Mouse (Mus musculus) hindbrain, embryonic 14.5 days (tissue): Measurements from ENCODE around the gene L1cam. TPM values are rescaled to one million over a fixed set of nuclear protein-coding genes. Genes with fewer than 3 reads are reported as not detected.

Experiments
- ATAC-seq: fragments of 200-750 bp; cut with Nextera tagmentation; 2 replicates; pipeline ENCODE4 v1.8.0; 2017; ENCODE audit warnings: moderate number of reproducible peaks, mild to moderate bottlenecking, moderate TSS enrichment, moderate library complexity; ENCODE audit not compliant: low FRiP score
- DNase-seq: peaks from one replicate; pipeline ENCODE4 v3.0.0-alpha.2; 2015; ENCODE audit warnings: low spot score
- H3K27ac ChIP-seq: fragments of 300-500 bp; sonication (generic); 2 replicates; pipeline ENCODE4 v1.5.1; 2014; ENCODE audit warnings: mild to moderate bottlenecking, moderate library complexity
- H3K27me3 ChIP-seq: fragments of 300-500 bp; sonication (generic); 2 replicates; pipeline ENCODE4 v1.6.1; 2014; ENCODE audit warnings: mild to moderate bottlenecking, low read length, mixed read lengths; ENCODE audit not compliant: control insufficient read depth, insufficient read depth
- H3K36me3 ChIP-seq: fragments of 300-500 bp; sonication (generic); replicated peaks from 2 replicates; pipeline ENCODE4 v1.6.1; 2014; ENCODE audit not compliant: control insufficient read depth, insufficient read depth
- H3K4me1 ChIP-seq: fragments of 300-500 bp; sonication (generic); replicated peaks from 2 replicates; pipeline ENCODE4 v1.6.1; 2014; ENCODE audit warnings: antibody characterized with exemption, low read length, mixed read lengths; ENCODE audit not compliant: control insufficient read depth, insufficient read depth
- H3K4me2 ChIP-seq: fragments of 300-500 bp; sonication (generic); replicated peaks from 2 replicates; pipeline ENCODE4 v1.6.1; 2014; ENCODE audit warnings: mild to moderate bottlenecking, moderate library complexity
- H3K4me3 ChIP-seq: fragments of 300-500 bp; sonication (generic); replicated peaks from 2 replicates; pipeline ENCODE4 v1.5.1; 2014; ENCODE audit warnings: mild to moderate bottlenecking, low read length
- H3K9ac ChIP-seq: fragments of 300-500 bp; sonication (generic); 2 replicates; pipeline ENCODE4 v1.6.1; 2014
- H3K9me3 ChIP-seq: fragments of 300-500 bp; sonication (generic); 2 replicates; pipeline ENCODE4 v1.6.1; 2016; ENCODE audit warnings: low read length; ENCODE audit not compliant: control insufficient read depth
- WGBS: fragments of 180-500 bp; shearing (Covaris S2); extraction: QIAGEN DNeasy Blood & Tissue Kit; methylation state at CpG from one replicate; pipeline ENCODE4 v1.1.7; 2014; 5-methylcytosine and 5-hydroxymethylcytosine counted together
- polyA plus RNA-seq: library from polyadenylated mRNA; unstranded; fragments of >200 nt; fragmentation: Nextera tagmentation; extraction: Ambion mirVana; gene quantifications from 2 replicates; pipeline ENCODE4 v1.2.1, GENCODE M21; 2014

The L1cam gene
- polyA plus RNA-seq: 135 and 147 TPM in 2 replicates

- WGBS: 28% methylated on average over 2 of the region's 2 CpGs
- H3K4me1 ChIP-seq: no peaks in the 10 kb centered on the region
- no peaks in the 10 kb centered on the region for H3K36me3 ChIP-seq
- no peaks in the 10 kb centered on the region for H3K9me3 ChIP-seq
- no peak within 1 kb of the TSS for H3K27ac ChIP-seq
- DNase-seq (peak; percentile 45), ATAC-seq (no peak)
- no peak within 1 kb of the TSS for H3K4me2 ChIP-seq
- no peak within 1 kb of the TSS for H3K4me3 ChIP-seq
- no peak within 1 kb of the TSS for H3K9ac ChIP-seq
- H3K27me3 ChIP-seq: no peaks in the 10 kb centered on the region
These were observed at the start of gene L1cam for GRCm38 (mm10) chrX:73895719-73896118. L1cam (minus strand) TSS chrX:73896105.

- peaks cover 60% of the 10 kb centered on the region for H3K36me3 ChIP-seq
These were observed 46.4 kb upstream of the L1cam start for GRCm38 (mm10) chrX:73942294-73942693.

GRCm38 (mm10) chrX:73941860-73942259, 46.0 kb upstream of the L1cam start:
- no peaks in the 10 kb centered on the region for H3K27me3 ChIP-seq
- H3K9ac ChIP-seq: no peak overlapping the region
- 95% methylated on average over 2 of the region's 2 CpGs for WGBS
- no peaks in the 10 kb centered on the region for H3K9me3 ChIP-seq
- no peaks in the 10 kb centered on the region for H3K4me1 ChIP-seq
- no peak overlapping the region for H3K4me2 ChIP-seq
- H3K4me3 ChIP-seq: no peak overlapping the region
- DNase-seq (no peak), ATAC-seq (no peak)
- no peak overlapping the region for H3K27ac ChIP-seq
- H3K36me3 ChIP-seq: peaks cover 56% of the 10 kb centered on the region

More at GRCm38 (mm10) chrX:73942294-73942693, 46.4 kb upstream of the L1cam start:
- Histone ChIP-seq H3K4me3 (no peak overlapping the region), H3K9ac (no peak overlapping the region), H3K27me3 (no peaks in the 10 kb centered on the region), H3K4me2 (no peak overlapping the region), H3K27ac (no peak overlapping the region), H3K9me3 (no peaks in the 10 kb centered on the region), H3K4me1 (no peaks in the 10 kb centered on the region)
- WGBS: 93% methylated on average over 2 of the region's 2 CpGs
- no peak for ATAC-seq
- no peak for DNase-seq

GRCm38 (mm10) chrX:73931871-73932270, 36.0 kb upstream of the L1cam start:
- DNase-seq (no peak), ATAC-seq (no peak)
- Histone ChIP-seq H3K4me1 (no peaks in the 10 kb centered on the region), H3K4me3 (no peak overlapping the region), H3K36me3 (no peaks in the 10 kb centered on the region), H3K9me3 (no peaks in the 10 kb centered on the region), H3K27me3 (no peaks in the 10 kb centered on the region), H3K27ac (no peak overlapping the region), H3K4me2 (no peak overlapping the region), H3K9ac (no peak overlapping the region)
- 74% methylated on average over 2 of the region's 2 CpGs for WGBS

- no peak within 1 kb of the TSS for H3K27ac ChIP-seq
- no peaks in the 10 kb centered on the region for H3K9me3 ChIP-seq
- no peak within 1 kb of the TSS for H3K4me3 ChIP-seq
- no peaks in the 10 kb centered on the region for H3K27me3 ChIP-seq
- H3K36me3 ChIP-seq: no peaks in the 10 kb centered on the region
- 43% methylated on average over 17 of the region's 17 CpGs for WGBS
- no peak within 1 kb of the TSS for H3K9ac ChIP-seq
- DNase-seq (no peak), ATAC-seq (peak; percentile 60; the same call in 1 of the 2 replicates)
- no peaks in the 10 kb centered on the region for H3K4me1 ChIP-seq
- H3K4me2 ChIP-seq: peak within 1 kb of the TSS; percentile 17; the same call in 1 of the 2 replicates
These were observed 34.6 kb upstream of the L1cam start, which contains the start of gene Renbp for GRCm38 (mm10) chrX:73930402-73931062. Renbp (minus strand) TSS chrX:73930850.

- peak overlapping the region; percentile 58; the same call in 1 of the 2 replicates for H3K9ac ChIP-seq
- H3K4me2 ChIP-seq: peak overlapping the region; percentile 73
- H3K27ac ChIP-seq: peak overlapping the region; percentile 77; the same call in 1 of the 2 replicates
- H3K27me3 ChIP-seq: no peaks in the 10 kb centered on the region
- DNase-seq: peak; percentile 29
- H3K9me3 ChIP-seq: no peaks in the 10 kb centered on the region
- no peak for ATAC-seq
- peaks cover 23% of the 10 kb centered on the region for H3K36me3 ChIP-seq
- peak overlapping the region; percentile 53 for H3K4me3 ChIP-seq
- 73% methylated on average over 8 of the region's 8 CpGs for WGBS
- H3K4me1 ChIP-seq: no peaks in the 10 kb centered on the region; the same call in 1 of the 2 replicates
These were observed 26.6 kb upstream of the L1cam start for GRCm38 (mm10) chrX:73922550-73922882.

GRCm38 (mm10) chrX:73921823-73922549, 26.1 kb upstream of the L1cam start, which contains the start of the genes Arhgap4 and Naa10:
Arhgap4 (minus strand) TSS chrX:73921870.
Naa10 (minus strand) TSS chrX:73921944.
- Histone ChIP-seq H3K4me2 (peak within 1 kb of the TSS; percentile 73), H3K27ac (peak within 1 kb of the TSS; percentile 77), H3K9ac (peak within 1 kb of the TSS; percentile 68), H3K27me3 (no peaks in the 10 kb centered on the region), H3K36me3 (peaks cover 23% of the 10 kb centered on the region), H3K4me3 (peak within 1 kb of the TSS; percentile 53), H3K9me3 (no peaks in the 10 kb centered on the region), H3K4me1 (no peaks in the 10 kb centered on the region; the same call in 1 of the 2 replicates)
- DNase-seq (peak; percentile 85), ATAC-seq (peak; percentile 98)
- WGBS: 19% methylated on average over 43 of the region's 43 CpGs

GRCm38 (mm10) chrX:73921285-73921822, 25.4 kb upstream of the L1cam start:
- peak; percentile 49 for ATAC-seq
- Histone ChIP-seq H3K27me3 (no peaks in the 10 kb centered on the region), H3K36me3 (peaks cover 23% of the 10 kb centered on the region), H3K9me3 (no peaks in the 10 kb centered on the region), H3K4me2 (peak overlapping the region; percentile 73), H3K4me1 (no peaks in the 10 kb centered on the region; the same call in 1 of the 2 replicates), H3K9ac (peak overlapping the region; percentile 68), H3K4me3 (peak overlapping the region; percentile 53), H3K27ac (peak overlapping the region; percentile 72)
- 22% methylated on average over 34 of the region's 34 CpGs for WGBS
- DNase-seq: no peak

GRCm38 (mm10) chrX:73918631-73919030, 22.7 kb upstream of the L1cam start:
- ATAC-seq (no peak), DNase-seq (no peak)
- no peak overlapping the region for H3K4me3 ChIP-seq
- H3K27ac ChIP-seq: no peak overlapping the region
- no peak overlapping the region for H3K4me2 ChIP-seq
- H3K9me3 ChIP-seq: no peaks in the 10 kb centered on the region
- no peaks in the 10 kb centered on the region for H3K27me3 ChIP-seq
- no peak overlapping the region for H3K9ac ChIP-seq
- H3K36me3 ChIP-seq: peaks cover 23% of the 10 kb centered on the region
- peaks cover 5% of the 10 kb centered on the region; the same call in 1 of the 2 replicates for H3K4me1 ChIP-seq
- 86% methylated on average over 5 of the region's 5 CpGs for WGBS
